Mouse (Mus musculus): ENCODE measurements around the gene Bhlhe23. TPM values are rescaled to one million over a fixed set of nuclear protein-coding genes. Genes with fewer than 3 reads are reported as not detected.

Gene Bhlhe23
- polyA plus RNA-seq, 1 experiment from 2014 or later = not detected

DNA sequence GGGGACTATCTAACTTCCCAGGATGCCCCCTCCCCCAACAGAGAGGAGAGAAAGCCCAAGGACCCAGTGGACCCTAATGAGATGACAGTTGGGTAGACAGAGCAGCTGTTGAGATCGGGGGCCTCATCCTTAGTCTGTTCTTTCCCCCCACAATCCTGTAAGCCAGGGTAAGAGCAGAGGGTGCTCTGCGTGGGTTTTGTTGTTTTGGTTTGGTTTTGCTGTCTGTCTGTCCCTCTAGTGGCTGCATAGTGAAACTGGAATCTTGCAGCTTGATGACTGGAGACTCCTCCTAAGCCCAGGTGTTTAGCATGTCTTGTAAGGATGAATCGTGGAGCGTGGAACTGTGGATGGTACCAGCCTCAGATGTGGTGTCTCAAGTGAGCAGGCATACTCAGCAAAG is 19.3 kb upstream of the Bhlhe23 start:
- DNase-seq (no peak), ATAC-seq (ENCODE audit: low read depth) (no peak)
- WGBS (ENCODE audit: insufficient replicate concordance) = 40% methylated on average over 4 of the region's 4 CpGs
- H3K27ac ChIP-seq = no peak overlapping the region
- no peak overlapping the region for H3K4me2 ChIP-seq
- H3K4me3 ChIP-seq (replicated peaks) = no peak overlapping the region
- H3K9ac ChIP-seq = no peak overlapping the region
- no peaks in the 10 kb centered on the region for H3K27me3 ChIP-seq
- no peaks in the 10 kb centered on the region for H3K4me1 ChIP-seq (replicated peaks)
- H3K36me3 ChIP-seq = no peaks in the 10 kb centered on the region
- no peaks in the 10 kb centered on the region for H3K9me3 ChIP-seq (replicated peaks)

DNA sequence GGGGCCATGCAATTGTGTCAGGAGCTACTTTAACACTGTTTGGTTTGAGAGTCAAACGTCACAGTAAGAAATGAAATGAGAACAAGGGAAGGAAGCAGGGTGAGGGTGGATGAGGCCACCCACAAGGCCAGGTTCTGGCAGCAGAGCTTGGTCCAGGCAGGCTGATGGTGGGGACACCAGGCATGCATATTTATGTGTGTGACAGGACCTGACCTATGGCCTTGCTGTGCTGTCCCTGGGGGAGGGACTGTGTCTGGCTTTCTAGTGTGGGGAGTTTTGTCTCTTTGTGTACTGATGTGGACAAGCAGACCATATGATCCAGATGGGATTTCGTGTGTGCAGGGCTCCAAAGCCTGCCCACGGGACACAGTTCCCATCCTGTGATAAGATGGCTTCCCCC is 18.9 kb upstream of the Bhlhe23 start:
- Histone ChIP-seq H3K4me1 (replicated peaks) (no peaks in the 10 kb centered on the region), H3K36me3 (no peaks in the 10 kb centered on the region), H3K27me3 (no peaks in the 10 kb centered on the region), H3K4me3 (replicated peaks) (no peak overlapping the region), H3K4me2 (no peak overlapping the region), H3K27ac (no peak overlapping the region), H3K9ac (no peak overlapping the region), H3K9me3 (replicated peaks) (no peaks in the 10 kb centered on the region)
- 28% methylated on average over 3 of the region's 3 CpGs for WGBS (ENCODE audit: insufficient replicate concordance)
- DNase-seq (no peak), ATAC-seq (ENCODE audit: low read depth) (no peak)

DNA sequence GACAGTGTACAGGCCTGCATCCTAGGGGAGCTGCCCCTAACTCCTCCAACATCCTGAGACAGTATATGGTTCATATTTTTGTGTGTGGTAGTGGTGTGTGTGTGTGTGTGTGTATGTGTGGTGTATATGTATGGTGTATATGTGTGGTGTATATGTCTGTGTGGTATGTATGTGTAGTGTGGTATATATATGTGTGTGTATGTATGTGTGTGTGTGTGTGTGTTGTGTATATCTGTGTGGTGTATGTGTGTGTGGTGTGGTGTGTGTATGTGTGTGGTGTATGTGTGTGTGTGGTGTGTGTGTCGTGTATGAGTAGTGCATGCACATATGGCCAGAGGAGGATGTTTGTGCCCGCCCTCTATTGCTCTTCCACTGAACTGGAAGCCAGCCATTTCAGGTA is 17.7 kb upstream of the Bhlhe23 start:
- Histone ChIP-seq H3K9me3 (replicated peaks) (no peaks in the 10 kb centered on the region), H3K27me3 (peaks cover 6% of the 10 kb centered on the region; the same call in 1 of the 2 replicates), H3K9ac (no peak overlapping the region), H3K4me3 (replicated peaks) (no peak overlapping the region), H3K4me1 (replicated peaks) (no peaks in the 10 kb centered on the region), H3K4me2 (no peak overlapping the region), H3K36me3 (no peaks in the 10 kb centered on the region), H3K27ac (no peak overlapping the region)
- 59% methylated on average over 2 of the region's 2 CpGs for WGBS (ENCODE audit: insufficient replicate concordance)
- DNase-seq (no peak), ATAC-seq (ENCODE audit: low read depth) (no peak)

DNA sequence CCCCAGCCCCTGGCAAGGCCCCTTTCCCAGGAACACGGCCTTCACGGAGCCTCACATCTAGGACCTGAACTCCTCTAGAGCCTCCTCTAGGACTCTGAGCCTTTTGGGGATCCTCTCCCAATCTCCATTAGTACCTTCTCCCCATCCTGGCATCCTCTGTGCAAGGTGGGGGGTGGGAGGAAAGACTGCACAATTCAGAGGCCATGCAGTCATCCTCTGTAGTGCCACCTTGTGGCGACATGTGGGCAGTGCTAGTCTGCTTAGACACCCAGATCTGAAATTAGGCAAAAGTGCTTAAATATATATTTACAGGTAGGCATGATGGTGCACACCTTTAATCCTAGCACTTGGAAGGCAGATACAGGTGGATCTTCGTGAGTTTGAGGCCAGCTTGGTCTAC is 15.0 kb upstream of the Bhlhe23 start:
- no peaks in the 10 kb centered on the region for H3K4me1 ChIP-seq (replicated peaks)
- no peaks in the 10 kb centered on the region for H3K9me3 ChIP-seq (replicated peaks)
- H3K9ac ChIP-seq = no peak overlapping the region
- DNase-seq = peak; percentile 13
- H3K4me3 ChIP-seq (replicated peaks) = no peak overlapping the region
- peaks cover 29% of the 10 kb centered on the region for H3K27me3 ChIP-seq
- H3K36me3 ChIP-seq = no peaks in the 10 kb centered on the region
- H3K4me2 ChIP-seq = no peak overlapping the region
- 44% methylated on average over 4 of the region's 4 CpGs for WGBS (ENCODE audit: insufficient replicate concordance)
- no peak overlapping the region for H3K27ac ChIP-seq
- no peak for ATAC-seq (ENCODE audit: low read depth)

DNA sequence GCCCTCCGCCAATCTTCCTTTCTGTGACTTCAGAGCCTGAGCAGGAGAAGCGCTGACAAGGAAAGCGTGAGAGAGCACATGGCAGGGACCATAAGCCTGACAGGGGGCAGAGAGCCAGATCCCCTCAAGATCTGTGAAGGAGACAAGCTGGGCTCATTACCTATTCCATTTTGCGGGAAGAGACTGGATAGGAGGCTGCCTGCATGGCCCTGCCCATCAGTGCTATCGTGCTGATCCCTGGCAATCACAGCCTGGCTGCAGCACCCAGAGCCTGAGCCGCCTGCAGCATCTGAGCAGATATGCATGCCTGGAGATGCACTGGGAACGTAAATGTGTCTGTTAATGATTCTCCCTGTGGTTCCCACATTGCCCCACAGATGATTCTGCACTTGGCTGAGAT is 12.1 kb upstream of the Bhlhe23 start:
- no peak overlapping the region for H3K4me3 ChIP-seq (replicated peaks)
- H3K4me2 ChIP-seq = no peak overlapping the region
- H3K9me3 ChIP-seq (replicated peaks) = no peaks in the 10 kb centered on the region
- ATAC-seq (ENCODE audit: low read depth) = no peak
- H3K36me3 ChIP-seq = no peaks in the 10 kb centered on the region
- H3K27ac ChIP-seq = no peak overlapping the region
- H3K9ac ChIP-seq = no peak overlapping the region
- H3K27me3 ChIP-seq = peaks cover 29% of the 10 kb centered on the region
- no peak for DNase-seq
- WGBS (ENCODE audit: insufficient replicate concordance) = 10% methylated on average over 7 of the region's 7 CpGs
- no peaks in the 10 kb centered on the region for H3K4me1 ChIP-seq (replicated peaks)

DNA sequence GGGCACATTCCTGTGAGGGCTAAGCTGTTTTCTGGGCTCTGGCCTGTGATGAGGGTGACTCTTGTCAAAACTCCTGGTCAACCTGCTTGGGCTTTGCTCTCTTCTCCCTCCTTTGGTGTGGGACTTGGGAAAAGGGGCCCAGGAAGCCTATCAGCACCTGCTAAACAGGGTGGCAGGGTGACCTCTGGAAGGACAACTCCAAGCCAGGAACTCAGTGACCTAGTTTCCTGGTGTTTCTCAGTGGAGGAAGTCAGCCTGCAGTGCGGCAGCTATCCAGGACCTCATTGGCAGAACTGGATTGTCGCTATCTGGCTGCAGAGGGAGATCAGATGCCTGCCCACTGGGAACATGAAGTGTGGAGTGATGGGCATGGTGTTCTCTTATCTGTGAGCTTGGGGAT is 11.7 kb upstream of the Bhlhe23 start:
- DNase-seq = no peak
- H3K9me3 ChIP-seq (replicated peaks) = no peaks in the 10 kb centered on the region
- H3K9ac ChIP-seq = no peak overlapping the region
- H3K27me3 ChIP-seq = peaks cover 29% of the 10 kb centered on the region
- H3K4me3 ChIP-seq (replicated peaks) = no peak overlapping the region
- H3K4me2 ChIP-seq = no peak overlapping the region
- no peaks in the 10 kb centered on the region for H3K4me1 ChIP-seq (replicated peaks)
- H3K27ac ChIP-seq = no peak overlapping the region
- 16% methylated on average over 2 of the region's 2 CpGs for WGBS (ENCODE audit: insufficient replicate concordance)
- H3K36me3 ChIP-seq = no peaks in the 10 kb centered on the region
- no peak for ATAC-seq (ENCODE audit: low read depth)

DNA sequence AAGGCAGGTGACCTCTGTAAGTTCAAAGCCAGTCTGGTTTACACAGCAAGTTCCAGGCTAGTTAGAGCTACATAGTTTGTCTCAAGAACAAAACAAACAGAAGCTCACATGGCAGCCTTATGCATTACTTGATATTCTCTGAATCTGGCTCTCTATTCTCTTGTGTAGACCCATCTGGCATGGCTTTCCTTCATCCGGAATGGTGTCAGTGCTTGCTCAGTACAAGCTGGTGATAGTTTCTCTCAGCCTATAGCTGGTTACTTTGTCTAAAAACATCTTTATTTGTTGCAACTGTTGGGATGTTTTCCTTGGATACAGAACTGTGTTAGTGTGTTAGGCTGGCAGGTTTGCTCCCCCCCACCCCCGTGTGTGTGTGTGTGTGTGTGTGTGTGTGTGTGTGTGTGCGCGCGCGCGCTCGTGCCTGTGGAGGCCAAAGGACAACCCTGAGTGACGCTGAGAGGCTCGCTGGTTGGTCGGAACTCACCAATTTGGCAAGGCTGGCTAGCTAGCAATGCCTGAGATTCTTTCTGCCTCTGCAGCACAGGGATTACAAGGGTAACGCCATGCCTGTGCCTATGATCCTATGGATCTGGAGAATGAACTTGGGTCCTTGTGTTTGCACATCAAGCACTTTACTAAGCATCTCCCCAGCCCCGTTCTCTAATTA is 11.0 kb upstream of the Bhlhe23 start:
- peaks cover 29% of the 10 kb centered on the region for H3K27me3 ChIP-seq
- H3K4me2 ChIP-seq = no peak overlapping the region
- DNase-seq = no peak
- H3K9ac ChIP-seq = no peak overlapping the region
- no peaks in the 10 kb centered on the region for H3K4me1 ChIP-seq (replicated peaks)
- H3K36me3 ChIP-seq = no peaks in the 10 kb centered on the region
- H3K4me3 ChIP-seq (replicated peaks) = no peak overlapping the region
- no peak for ATAC-seq (ENCODE audit: low read depth)
- H3K9me3 ChIP-seq (replicated peaks) = no peaks in the 10 kb centered on the region
- no peak overlapping the region for H3K27ac ChIP-seq
- 66% methylated on average over 13 of the region's 13 CpGs for WGBS (ENCODE audit: insufficient replicate concordance)

DNA sequence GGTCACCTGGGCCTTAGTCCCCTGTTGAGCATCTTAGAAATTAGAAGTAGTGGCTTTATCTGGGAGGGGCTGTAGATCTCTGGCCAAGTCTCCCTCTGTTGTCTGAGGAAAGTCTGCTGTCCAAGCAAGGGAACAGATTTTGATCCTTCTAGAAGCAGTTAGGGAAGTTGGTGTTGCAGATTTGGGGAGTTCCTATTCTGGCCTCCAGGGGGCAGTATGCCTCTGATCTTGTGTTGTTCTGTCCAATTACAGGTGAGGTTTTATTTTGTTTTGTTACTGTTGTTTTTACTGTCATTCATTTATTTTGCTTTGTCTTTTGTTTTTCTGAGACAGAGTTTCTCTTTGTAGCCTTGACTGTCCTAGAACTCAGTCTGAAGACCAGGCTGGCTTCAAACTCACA is 10.0 kb upstream of the Bhlhe23 start:
- no peak overlapping the region for H3K9ac ChIP-seq
- no peak overlapping the region for H3K4me3 ChIP-seq (replicated peaks)
- H3K4me2 ChIP-seq = no peak overlapping the region
- peaks cover 31% of the 10 kb centered on the region for H3K27me3 ChIP-seq
- H3K27ac ChIP-seq = no peak overlapping the region
- ATAC-seq (ENCODE audit: low read depth) (no peak), DNase-seq (no peak)
- no peaks in the 10 kb centered on the region for H3K4me1 ChIP-seq (replicated peaks)
- no peaks in the 10 kb centered on the region for H3K36me3 ChIP-seq
- no peaks in the 10 kb centered on the region for H3K9me3 ChIP-seq (replicated peaks)

DNA sequence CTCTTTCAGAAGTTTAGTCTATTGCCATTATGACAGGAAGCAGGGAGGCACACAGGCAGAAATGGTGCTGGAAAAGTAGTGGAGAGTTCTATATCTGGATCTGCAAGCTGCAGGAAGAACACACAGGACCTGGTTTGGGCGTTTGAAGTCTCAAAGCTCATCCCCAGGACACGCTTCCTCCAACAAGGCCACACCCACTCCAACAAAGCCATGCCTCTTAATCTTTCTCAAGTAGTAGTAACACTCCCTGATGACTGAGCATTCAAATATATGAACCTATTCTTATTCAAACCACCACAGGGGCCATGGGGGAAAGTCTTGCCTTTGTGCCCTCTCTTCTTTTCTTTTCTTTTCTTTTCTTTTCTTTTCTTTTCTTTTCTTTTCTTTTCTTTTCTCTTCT is 3.6 kb upstream of the Bhlhe23 start:
- ATAC-seq (ENCODE audit: low read depth) (no peak), DNase-seq (no peak)
- Histone ChIP-seq H3K4me1 (replicated peaks) (no peaks in the 10 kb centered on the region), H3K4me3 (replicated peaks) (no peak overlapping the region), H3K9ac (no peak overlapping the region), H3K9me3 (replicated peaks) (no peaks in the 10 kb centered on the region), H3K27me3 (peaks cover 57% of the 10 kb centered on the region), H3K4me2 (no peak overlapping the region), H3K36me3 (no peaks in the 10 kb centered on the region), H3K27ac (no peak overlapping the region)
- WGBS (ENCODE audit: insufficient replicate concordance) = 5% methylated on average over 2 of the region's 2 CpGs

DNA sequence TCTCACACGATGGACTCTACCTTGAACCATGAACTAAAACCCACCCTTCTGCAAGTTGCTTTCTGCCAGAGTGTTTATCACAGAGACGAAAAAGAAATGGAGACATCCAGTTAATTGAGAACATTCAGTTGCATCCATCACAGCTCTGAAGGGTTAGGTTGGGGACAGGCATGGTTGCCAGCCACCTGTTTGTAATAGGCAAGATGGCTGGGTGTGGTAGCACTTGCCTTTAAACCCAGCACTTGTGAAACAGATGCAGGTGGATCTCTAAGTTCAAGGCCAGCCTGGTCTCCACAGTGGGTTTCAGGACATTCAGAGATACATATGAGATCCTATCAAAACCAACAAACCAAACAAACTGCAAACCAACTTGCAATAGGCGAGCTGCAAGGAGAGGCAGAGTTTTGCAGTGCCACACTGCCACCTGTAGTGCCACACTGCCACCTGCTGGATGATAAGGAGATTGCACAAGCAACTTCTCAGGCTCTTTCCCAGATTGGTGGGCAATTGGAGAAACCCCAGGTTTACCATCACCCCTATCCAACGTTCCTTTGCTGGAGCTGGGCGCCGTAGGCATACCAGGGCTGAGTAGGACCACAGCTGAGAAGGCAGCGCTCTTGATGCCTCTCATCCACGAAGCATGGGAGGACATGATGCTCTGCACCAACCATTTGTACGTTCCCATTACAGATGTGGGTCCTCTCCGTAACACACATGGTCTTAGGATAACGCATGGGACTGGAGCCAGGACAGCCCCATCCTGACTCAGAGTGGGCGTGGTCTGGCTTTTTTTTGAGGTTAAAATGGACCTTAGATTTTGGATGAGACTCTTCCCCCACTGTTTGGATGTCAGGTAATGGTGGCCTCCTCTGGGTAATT is 2.8 kb upstream of the Bhlhe23 start:
- 21% methylated on average over 12 of the region's 12 CpGs for WGBS (ENCODE audit: insufficient replicate concordance)
- no peak overlapping the region for H3K4me3 ChIP-seq (replicated peaks)
- DNase-seq (no peak), ATAC-seq (ENCODE audit: low read depth) (no peak)
- no peaks in the 10 kb centered on the region for H3K36me3 ChIP-seq
- H3K9ac ChIP-seq = no peak overlapping the region
- no peak overlapping the region for H3K27ac ChIP-seq
- H3K4me1 ChIP-seq (replicated peaks) = no peaks in the 10 kb centered on the region
- peaks cover 64% of the 10 kb centered on the region for H3K27me3 ChIP-seq
- no peak overlapping the region for H3K4me2 ChIP-seq
- no peaks in the 10 kb centered on the region for H3K9me3 ChIP-seq (replicated peaks)

DNA sequence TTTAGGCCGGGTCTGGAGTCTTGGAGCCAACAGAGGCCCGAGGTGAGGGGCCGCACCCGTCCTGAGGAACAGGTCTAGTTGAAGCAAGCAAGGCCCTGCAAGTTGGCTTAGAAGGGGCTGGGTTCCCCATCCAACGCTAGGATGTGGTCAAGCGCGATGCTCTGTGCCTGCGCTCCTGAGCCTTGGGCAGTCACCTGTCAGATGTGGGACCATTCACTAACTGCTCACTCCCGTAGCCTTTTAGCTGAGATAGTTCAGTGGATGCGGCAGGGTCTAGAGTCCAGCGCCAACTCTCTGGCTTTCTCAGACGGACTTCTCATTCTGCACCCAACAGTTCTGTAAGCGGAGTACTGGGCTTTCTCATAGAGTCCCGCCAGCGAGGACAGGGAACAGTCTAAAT is 1.1 kb downstream of the Bhlhe23 start:
- peaks cover 87% of the 10 kb centered on the region for H3K27me3 ChIP-seq
- ATAC-seq (ENCODE audit: low read depth) (no peak), DNase-seq (no peak)
- H3K36me3 ChIP-seq = no peaks in the 10 kb centered on the region
- no peaks in the 10 kb centered on the region for H3K9me3 ChIP-seq (replicated peaks)
- WGBS (ENCODE audit: insufficient replicate concordance) = 5% methylated on average over 15 of the region's 15 CpGs
- no peak overlapping the region for H3K27ac ChIP-seq
- no peak overlapping the region for H3K4me3 ChIP-seq (replicated peaks)
- no peak overlapping the region for H3K9ac ChIP-seq
- H3K4me2 ChIP-seq = no peak overlapping the region
- H3K4me1 ChIP-seq (replicated peaks) = no peaks in the 10 kb centered on the region

DNA sequence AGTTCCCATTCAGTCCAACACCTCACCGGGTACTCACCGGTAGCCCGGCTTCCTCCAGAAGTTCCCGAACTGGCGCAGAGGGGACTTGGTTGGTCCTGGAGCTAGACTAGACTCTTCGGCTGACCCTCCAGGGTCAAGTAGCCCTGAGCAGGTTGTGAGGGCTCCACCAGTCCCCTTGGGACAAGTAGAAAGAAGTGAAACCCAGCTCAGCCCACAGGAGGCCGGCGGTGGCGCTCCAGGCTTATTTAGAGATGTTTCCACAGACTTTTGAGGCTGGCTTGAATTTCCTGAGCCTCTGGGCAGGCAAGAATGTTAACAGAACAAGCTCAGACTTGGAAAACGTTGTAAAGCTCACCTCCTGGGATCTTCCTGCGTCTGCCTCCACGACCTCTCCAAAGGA is 1.5 kb downstream of the Bhlhe23 start:
- Histone ChIP-seq H3K9me3 (replicated peaks) (no peaks in the 10 kb centered on the region), H3K9ac (no peak overlapping the region), H3K4me3 (replicated peaks) (no peak overlapping the region), H3K4me2 (no peak overlapping the region), H3K36me3 (no peaks in the 10 kb centered on the region), H3K4me1 (replicated peaks) (no peaks in the 10 kb centered on the region), H3K27ac (no peak overlapping the region), H3K27me3 (peaks cover 89% of the 10 kb centered on the region)
- 2% methylated on average over 12 of the region's 12 CpGs for WGBS (ENCODE audit: insufficient replicate concordance)
- ATAC-seq (ENCODE audit: low read depth) (no peak), DNase-seq (no peak)
